Mouse (Mus musculus) midbrain, postnatal 0 days (tissue): ENCODE measurements at regions not wholly inside any gene's neighbourhood (a gene's known extent, or its start where the extent isn't known, plus 50 kb on each side); places are given as distances from the start of the nearest gene placed in this dataset.

ENCODE experiments used
- ATAC-seq: fragments of 200-750 bp; cut with Nextera tagmentation; 2 replicates; pipeline ENCODE4 v1.8.0; 2017; ENCODE audit warnings: moderate number of reproducible peaks, mild to moderate bottlenecking, moderate TSS enrichment, moderate library complexity; ENCODE audit not compliant: low FRiP score
- DNase-seq: peaks from one replicate; pipeline ENCODE4 v3.0.0-alpha.2; 2015; ENCODE audit warnings: low spot score
- H3K27ac ChIP-seq: fragments of 300-500 bp; sonication (generic); 2 replicates; pipeline ENCODE4 v1.5.1; 2014; ENCODE audit warnings: low read depth, mild to moderate bottlenecking, low read length, mixed read lengths
- H3K27me3 ChIP-seq: fragments of 300-500 bp; sonication (generic); 2 replicates; pipeline ENCODE4 v1.6.1; 2014; ENCODE audit warnings: low read length, control low read depth, mixed read lengths; ENCODE audit not compliant: insufficient read depth
- H3K36me3 ChIP-seq: fragments of 300-500 bp; sonication (generic); 2 replicates; pipeline ENCODE4 v1.6.1; 2014; ENCODE audit warnings: low read length, control low read depth, mixed read lengths; ENCODE audit not compliant: insufficient read depth
- H3K4me1 ChIP-seq: fragments of 300-500 bp; sonication (generic); 2 replicates; pipeline ENCODE4 v1.6.1; 2014; ENCODE audit warnings: mild to moderate bottlenecking, control low read depth, antibody characterized with exemption, low read length, mixed read lengths; ENCODE audit not compliant: insufficient read depth
- H3K4me2 ChIP-seq: fragments of 300-500 bp; sonication (generic); 2 replicates; pipeline ENCODE4 v1.6.1; 2014; ENCODE audit warnings: low read depth, mild to moderate bottlenecking, low read length, mixed read lengths; ENCODE audit not compliant: poor library complexity, severe bottlenecking
- H3K4me3 ChIP-seq: fragments of 300-500 bp; sonication (generic); 2 replicates; pipeline ENCODE4 v1.5.1; 2014; ENCODE audit warnings: low read depth, mild to moderate bottlenecking, low read length, moderate library complexity
- H3K9ac ChIP-seq: fragments of 300-500 bp; sonication (generic); replicated peaks from 2 replicates; pipeline ENCODE4 v1.6.1; 2014; ENCODE audit warnings: mild to moderate bottlenecking, low read length, moderate library complexity, mixed read lengths; ENCODE audit not compliant: poor library complexity, severe bottlenecking
- H3K9me3 ChIP-seq: fragments of 300-500 bp; sonication (generic); 2 replicates; pipeline ENCODE4 v1.6.1; 2016; ENCODE audit warnings: low read length, control low read depth
- CTCF ChIP-seq: IDR thresholded peaks from 2 replicates; pipeline ENCODE4 v1.5.1; 2016; ENCODE audit warnings: antibody characterized with exemption, mild to moderate bottlenecking
- WGBS: fragments of 180-500 bp; shearing (Covaris S2); extraction: QIAGEN DNeasy Blood & Tissue Kit; methylation state at CpG from one replicate; pipeline ENCODE4 v1.1.7; 2014; 5-methylcytosine and 5-hydroxymethylcytosine counted together

DNA sequence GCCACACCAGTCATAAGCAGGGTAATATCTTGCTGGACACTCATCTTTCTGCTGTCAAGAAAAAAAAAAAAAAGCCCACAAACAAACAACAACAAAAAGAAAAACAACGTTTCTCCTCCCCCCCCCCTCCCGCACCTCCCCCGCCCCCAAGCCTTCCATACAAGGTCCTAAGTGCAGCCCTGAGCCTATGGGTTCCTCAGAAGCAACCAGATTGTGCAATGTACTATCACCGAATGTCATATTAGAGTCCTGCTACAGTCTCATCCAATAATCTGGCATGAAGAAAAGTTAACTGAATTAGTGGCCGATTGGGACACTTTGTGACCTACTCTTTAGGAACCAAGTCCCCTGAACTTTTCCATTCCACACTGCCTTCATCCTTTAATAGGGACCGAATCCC is 161.5 kb downstream of the Gm10295 start:
- H3K4me3 ChIP-seq = no peak overlapping the region
- H3K9me3 ChIP-seq = no peaks in the 10 kb centered on the region
- no peaks in the 10 kb centered on the region for H3K27me3 ChIP-seq
- ATAC-seq (no peak), DNase-seq (no peak)
- no peak overlapping the region for H3K4me2 ChIP-seq
- H3K9ac ChIP-seq = no peak overlapping the region
- no peak overlapping the region for H3K27ac ChIP-seq
- no peaks in the 10 kb centered on the region for H3K36me3 ChIP-seq
- 72% methylated on average over 6 of the region's 6 CpGs for WGBS
- no peaks in the 10 kb centered on the region for H3K4me1 ChIP-seq
- TF ChIP-seq CTCF = no peak

DNA sequence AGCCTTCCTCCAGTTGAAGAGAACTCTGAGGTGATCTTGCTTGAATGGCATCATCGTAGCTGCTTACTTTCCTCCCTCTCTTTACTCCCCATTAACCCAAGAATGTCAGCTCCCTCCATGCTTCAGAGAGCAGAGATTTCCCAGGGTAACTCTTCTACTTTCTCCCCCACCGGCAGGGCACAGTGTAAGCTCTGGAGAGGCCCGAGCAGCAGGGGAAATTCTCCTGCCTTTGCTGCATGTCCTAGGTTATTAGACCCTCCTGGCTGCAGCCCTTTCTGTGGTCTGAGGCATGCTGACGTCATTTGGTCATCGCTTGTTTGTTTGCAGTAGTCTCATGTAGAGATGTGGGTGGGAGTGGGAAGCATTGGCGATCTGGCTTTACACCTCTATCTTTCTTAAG is 163.2 kb downstream of the Gm10295 start:
- no peak overlapping the region for H3K4me3 ChIP-seq
- 21% methylated on average over 6 of the region's 6 CpGs for WGBS
- no peak overlapping the region for H3K4me2 ChIP-seq
- no peak overlapping the region for H3K9ac ChIP-seq
- H3K27ac ChIP-seq = no peak overlapping the region
- no peak for DNase-seq
- TF ChIP-seq CTCF = no peak
- H3K36me3 ChIP-seq = no peaks in the 10 kb centered on the region
- no peaks in the 10 kb centered on the region for H3K9me3 ChIP-seq
- ATAC-seq = no peak
- no peaks in the 10 kb centered on the region for H3K27me3 ChIP-seq
- H3K4me1 ChIP-seq = no peaks in the 10 kb centered on the region

DNA sequence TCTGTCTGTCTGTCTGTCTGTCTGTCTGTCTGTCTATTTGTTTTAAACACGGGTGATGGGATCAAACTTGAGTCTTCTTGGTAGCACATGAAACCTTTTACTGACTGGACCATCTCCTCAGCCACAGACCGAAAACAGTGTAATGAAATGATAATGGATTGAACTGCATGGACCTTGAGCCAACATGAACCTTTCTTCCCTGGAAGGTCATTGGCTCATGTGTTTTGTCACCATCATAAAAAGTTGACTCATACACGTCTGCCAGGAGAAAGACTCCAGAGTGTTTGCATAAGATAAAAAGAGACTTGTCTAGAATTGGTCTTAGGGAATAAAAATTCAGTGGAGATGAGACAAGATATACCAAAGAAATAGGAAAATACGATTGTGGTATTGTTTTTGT is 176.4 kb downstream of the Gm10295 start:
- Histone ChIP-seq H3K9me3 (no peaks in the 10 kb centered on the region), H3K27me3 (no peaks in the 10 kb centered on the region), H3K4me1 (no peaks in the 10 kb centered on the region), H3K4me3 (no peak overlapping the region), H3K9ac (no peak overlapping the region), H3K36me3 (no peaks in the 10 kb centered on the region), H3K4me2 (no peak overlapping the region), H3K27ac (no peak overlapping the region)
- DNase-seq (no peak), ATAC-seq (no peak)
- no peak for TF ChIP-seq CTCF
- WGBS = 86% methylated on average over 4 of the region's 4 CpGs

DNA sequence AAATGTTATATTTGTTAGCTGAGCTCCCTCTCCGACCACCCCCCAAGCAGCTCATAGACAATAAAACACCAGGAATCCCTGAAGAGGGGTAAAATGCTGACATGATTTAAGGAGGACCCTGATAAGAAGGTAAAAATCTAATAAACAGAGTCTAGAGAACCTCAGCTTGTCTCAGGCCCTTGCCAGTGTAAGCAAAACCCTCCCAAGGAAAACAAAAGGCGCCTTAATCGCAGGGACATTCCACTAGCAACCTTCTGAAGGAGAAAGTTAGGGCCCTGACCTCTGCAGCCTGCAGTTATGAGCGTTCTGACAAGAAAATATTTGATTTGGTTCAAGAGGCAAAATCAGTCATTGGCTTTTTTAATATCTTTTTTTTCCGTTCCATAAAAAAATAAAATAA is 212.2 kb downstream of the Gm10295 start:
- Histone ChIP-seq H3K4me3 (no peak overlapping the region), H3K36me3 (no peaks in the 10 kb centered on the region), H3K27ac (no peak overlapping the region), H3K4me2 (no peak overlapping the region), H3K9ac (no peak overlapping the region), H3K9me3 (no peaks in the 10 kb centered on the region), H3K27me3 (no peaks in the 10 kb centered on the region), H3K4me1 (no peaks in the 10 kb centered on the region)
- no peak for TF ChIP-seq CTCF
- DNase-seq (no peak), ATAC-seq (no peak)
- 83% methylated on average over 5 of the region's 5 CpGs for WGBS

DNA sequence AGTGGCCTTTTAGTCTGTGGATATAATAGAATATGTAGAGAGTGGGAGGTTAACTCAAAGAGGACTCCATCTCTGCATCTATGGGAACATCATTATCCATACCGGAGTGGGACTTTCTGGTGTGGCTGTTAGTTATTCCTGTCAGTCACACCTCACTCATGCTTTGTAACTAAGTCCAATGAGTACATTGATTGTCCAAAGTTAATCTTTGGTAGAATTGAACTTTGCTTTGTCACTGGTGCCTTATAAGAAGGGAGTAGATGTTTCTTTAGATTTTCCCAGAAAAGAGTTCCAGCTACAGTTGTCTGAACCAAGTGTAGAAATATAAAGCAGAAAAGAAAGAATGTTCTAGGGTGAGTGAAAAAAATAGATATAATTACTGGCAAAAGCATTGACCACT is 221.3 kb downstream of the Gm10295 start:
- Histone ChIP-seq H3K27me3 (no peaks in the 10 kb centered on the region), H3K4me1 (no peaks in the 10 kb centered on the region), H3K27ac (no peak overlapping the region), H3K4me3 (no peak overlapping the region), H3K36me3 (no peaks in the 10 kb centered on the region), H3K9me3 (no peaks in the 10 kb centered on the region), H3K9ac (no peak overlapping the region), H3K4me2 (no peak overlapping the region)
- DNase-seq = no peak
- TF ChIP-seq CTCF = no peak
- no peak for ATAC-seq
- WGBS = 98% methylated on average over 1 of the region's 1 CpGs

DNA sequence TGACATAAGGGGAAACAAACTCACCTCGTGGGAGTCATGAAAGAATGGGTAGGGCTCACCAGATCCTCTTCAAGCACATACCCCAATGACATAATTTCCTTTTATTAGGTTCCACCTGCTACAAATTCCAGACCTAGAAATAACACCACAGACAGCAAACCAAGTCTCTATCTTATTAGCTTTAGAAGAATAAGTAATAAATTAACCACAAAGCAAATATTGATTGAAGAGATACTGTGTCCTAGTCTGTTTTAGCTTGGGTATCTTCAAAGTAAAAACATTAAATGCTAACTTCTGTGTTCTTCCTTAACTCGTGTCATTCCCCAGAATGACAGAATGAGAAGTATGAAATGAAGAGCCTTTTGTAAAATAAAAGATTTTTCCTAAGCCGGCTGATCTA is 222.4 kb downstream of the Gm10295 start:
- ATAC-seq = no peak
- Histone ChIP-seq H3K27ac (no peak overlapping the region), H3K4me1 (no peaks in the 10 kb centered on the region), H3K27me3 (no peaks in the 10 kb centered on the region), H3K4me3 (no peak overlapping the region), H3K36me3 (no peaks in the 10 kb centered on the region), H3K9me3 (no peaks in the 10 kb centered on the region), H3K9ac (no peak overlapping the region), H3K4me2 (no peak overlapping the region)
- WGBS = 79% methylated on average over 3 of the region's 3 CpGs
- DNase-seq = no peak
- no peak for TF ChIP-seq CTCF

DNA sequence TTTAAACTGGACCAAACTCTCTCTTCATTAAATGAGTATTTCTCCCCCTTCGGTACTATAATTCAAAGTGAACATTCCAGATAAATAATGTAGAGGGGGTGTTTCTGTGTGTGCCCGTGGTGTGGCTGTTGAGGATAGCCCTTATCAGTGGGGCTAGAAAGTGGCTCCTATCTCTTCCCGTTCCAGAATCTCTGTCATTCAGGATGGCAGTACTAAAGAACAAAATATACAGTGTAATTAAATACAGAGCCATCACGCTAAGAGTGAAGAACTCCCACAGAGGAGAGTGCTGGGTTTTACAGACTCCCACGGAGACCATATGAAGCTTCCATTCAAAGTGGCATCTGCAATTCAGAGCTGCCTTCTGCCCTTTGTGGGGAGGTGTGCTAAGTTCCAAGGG is 229.8 kb downstream of the Gm10295 start:
- no peak for TF ChIP-seq CTCF
- Histone ChIP-seq H3K27me3 (no peaks in the 10 kb centered on the region), H3K4me3 (no peak overlapping the region), H3K4me2 (no peak overlapping the region), H3K4me1 (no peaks in the 10 kb centered on the region), H3K9me3 (no peaks in the 10 kb centered on the region), H3K27ac (no peak overlapping the region), H3K36me3 (no peaks in the 10 kb centered on the region), H3K9ac (no peak overlapping the region)
- DNase-seq (no peak), ATAC-seq (no peak)
- WGBS = 55% methylated on average over 5 of the region's 5 CpGs
